Mouse (Mus musculus): ENCODE results near the gene Dctn2. TPM values are rescaled to one million over a fixed set of nuclear protein-coding genes. Genes with fewer than 3 reads are reported as not detected.
A peak's percentile ranks its signal among the peaks of the same experiment; 100 is the strongest.
"Not testable (repeated sequence)": the region's sequence is repeated elsewhere in the genome, so short reads cannot be mapped to it uniquely, and the experiment has no call there.

Gene Dctn2
- polyA plus RNA-seq, 1 experiment from 2014 or later, result 358 TPM

GRCm38 (mm10) chr10:127300361-127300760 lies 34.2 kb downstream of the Dctn2 start:
- Histone ChIP-seq H3K4me1 (ENCODE audit: control insufficient read depth, insufficient read depth, low read depth, low read length) (no peaks in the 10 kb centered on the region), H3K36me3 (ENCODE audit: control insufficient read depth, insufficient read depth, low read length) (peaks cover 47% of the 10 kb centered on the region), H3K9ac (ENCODE audit: low read depth, low read length) (no peak overlapping the region), H3K9me3 (ENCODE audit: control insufficient read depth, low read length) (no peaks in the 10 kb centered on the region), H3K4me3 (ENCODE audit: low read length) (no peak overlapping the region), H3K4me2 (ENCODE audit: low read length) (no peak overlapping the region), H3K27me3 (replicated peaks; ENCODE audit: control insufficient read depth, insufficient read depth, low read length) (no peaks in the 10 kb centered on the region), H3K27ac (ENCODE audit: low read depth, low read length) (no peak overlapping the region)
- ATAC-seq, result no peak
- WGBS, result 93% methylated on average over 6 of the region's 6 CpGs

GRCm38 (mm10) chr10:127303136-127303535 lies 37.0 kb downstream of the Dctn2 start:
- ATAC-seq, result no peak
- Histone ChIP-seq H3K27ac (ENCODE audit: low read depth, low read length) (no peak overlapping the region), H3K27me3 (replicated peaks; ENCODE audit: control insufficient read depth, insufficient read depth, low read length) (no peaks in the 10 kb centered on the region), H3K36me3 (ENCODE audit: control insufficient read depth, insufficient read depth, low read length) (peaks cover 39% of the 10 kb centered on the region), H3K4me1 (ENCODE audit: control insufficient read depth, insufficient read depth, low read depth, low read length) (no peaks in the 10 kb centered on the region), H3K9me3 (ENCODE audit: control insufficient read depth, low read length) (no peaks in the 10 kb centered on the region), H3K4me2 (ENCODE audit: low read length) (no peak overlapping the region), H3K9ac (ENCODE audit: low read depth, low read length) (no peak overlapping the region), H3K4me3 (ENCODE audit: low read length) (no peak overlapping the region)
- 95% methylated on average over 11 of the region's 11 CpGs for WGBS

GRCm38 (mm10) chr10:127309167-127309566 lies 43.0 kb downstream of the Dctn2 start:
- H3K9ac ChIP-seq (ENCODE audit: low read depth, low read length); ATAC-seq; H3K4me3 ChIP-seq (ENCODE audit: low read length); H3K27me3 ChIP-seq (replicated peaks; ENCODE audit: control insufficient read depth, insufficient read depth, low read length); H3K27ac ChIP-seq (ENCODE audit: low read depth, low read length); H3K4me2 ChIP-seq (ENCODE audit: low read length); H3K9me3 ChIP-seq (ENCODE audit: control insufficient read depth, low read length): not testable (repeated sequence)
- H3K36me3 ChIP-seq (ENCODE audit: control insufficient read depth, insufficient read depth, low read length), result peaks cover 24% of the 10 kb centered on the region
- peaks cover 14% of the 10 kb centered on the region for H3K4me1 ChIP-seq (ENCODE audit: control insufficient read depth, insufficient read depth, low read depth, low read length)
- WGBS, result 91% methylated on average over 3 of the region's 3 CpGs

GRCm38 (mm10) chr10:127310523-127311475 lies 44.6 kb downstream of the Dctn2 start:
- Histone ChIP-seq H3K27ac (ENCODE audit: low read depth, low read length) (peak overlapping the region; percentile 57; the same call in 1 of the 2 replicates), H3K4me3 (ENCODE audit: low read length) (peak overlapping the region; percentile 58), H3K36me3 (ENCODE audit: control insufficient read depth, insufficient read depth, low read length) (peaks cover 19% of the 10 kb centered on the region), H3K9me3 (ENCODE audit: control insufficient read depth, low read length) (no peaks in the 10 kb centered on the region), H3K4me2 (ENCODE audit: low read length) (peak overlapping the region; percentile 84), H3K9ac (ENCODE audit: low read depth, low read length) (peak overlapping the region; percentile 71), H3K27me3 (replicated peaks; ENCODE audit: control insufficient read depth, insufficient read depth, low read length) (no peaks in the 10 kb centered on the region), H3K4me1 (ENCODE audit: control insufficient read depth, insufficient read depth, low read depth, low read length) (peaks cover 14% of the 10 kb centered on the region)
- peak; percentile 22 for ATAC-seq
- 38% methylated on average over 23 of the region's 23 CpGs for WGBS

DNA sequence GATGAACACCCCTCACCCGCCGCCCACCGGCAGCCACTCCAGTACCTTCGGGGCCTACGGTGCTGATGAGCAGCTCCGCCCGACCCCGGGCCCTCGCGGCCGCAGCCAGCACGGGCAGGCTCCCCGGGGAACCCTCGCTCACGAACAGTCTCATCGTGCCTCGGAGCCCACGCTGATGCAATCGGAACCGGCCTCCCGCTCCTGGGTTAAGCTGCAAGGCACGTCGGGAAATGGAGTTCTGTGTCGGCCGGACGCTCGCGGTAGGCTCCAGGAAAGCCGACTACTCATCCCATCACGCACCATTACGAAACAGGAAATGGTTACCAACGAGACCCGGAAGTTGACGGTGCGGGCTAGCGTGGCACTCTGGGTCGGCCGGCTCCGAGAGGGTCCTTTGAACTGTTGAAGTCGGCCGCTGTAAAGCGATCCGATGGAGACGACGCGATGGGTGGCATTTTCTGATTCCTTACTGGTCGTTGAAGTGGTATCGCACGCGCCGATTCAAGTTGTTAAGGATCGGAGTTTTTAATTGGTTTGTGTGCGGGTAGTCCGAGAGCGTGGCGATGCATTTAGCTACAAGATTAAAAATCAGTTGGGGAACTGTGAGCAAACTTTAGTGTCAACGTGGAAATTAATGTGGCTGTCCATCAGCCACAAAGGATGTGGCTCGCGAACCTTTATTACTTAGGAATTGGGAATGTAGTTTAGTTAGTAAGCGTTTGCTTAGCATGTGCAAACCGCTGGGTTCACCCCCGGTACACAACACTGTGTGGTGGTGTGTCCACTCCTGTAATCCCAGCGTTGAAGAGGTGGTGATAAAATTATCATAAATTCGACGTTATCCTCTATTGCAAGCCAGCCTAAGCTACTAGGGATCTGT lies 45.5 kb downstream of the Dctn2 start, which contains the start of gene Mars:
Mars (minus strand) TSS at position 311 of the 880 bp plus-strand sequence.
- peak; percentile 97 for ATAC-seq
- Histone ChIP-seq H3K36me3 (ENCODE audit: control insufficient read depth, insufficient read depth, low read length) (peaks cover 14% of the 10 kb centered on the region), H3K4me1 (ENCODE audit: control insufficient read depth, insufficient read depth, low read depth, low read length) (peaks cover 14% of the 10 kb centered on the region), H3K4me2 (ENCODE audit: low read length) (peak within 1 kb of the TSS; percentile 84), H3K27ac (ENCODE audit: low read depth, low read length) (peak within 1 kb of the TSS; percentile 75), H3K27me3 (replicated peaks; ENCODE audit: control insufficient read depth, insufficient read depth, low read length) (no peaks in the 10 kb centered on the region), H3K9ac (ENCODE audit: low read depth, low read length) (peak within 1 kb of the TSS; percentile 71), H3K4me3 (ENCODE audit: low read length) (peak within 1 kb of the TSS; percentile 58), H3K9me3 (ENCODE audit: control insufficient read depth, low read length) (no peaks in the 10 kb centered on the region)
- WGBS, result under 1% methylated on average over 65 of the region's 65 CpGs

- peaks cover 14% of the 10 kb centered on the region for H3K4me1 ChIP-seq (ENCODE audit: control insufficient read depth, insufficient read depth, low read depth, low read length)
- peak overlapping the region; percentile 72 for H3K4me2 ChIP-seq (ENCODE audit: low read length)
- no peaks in the 10 kb centered on the region for H3K9me3 ChIP-seq (ENCODE audit: control insufficient read depth, low read length)
- peak overlapping the region; percentile 66 for H3K9ac ChIP-seq (ENCODE audit: low read depth, low read length)
- 2% methylated on average over 4 of the region's 4 CpGs for WGBS
- peak; percentile 10 for ATAC-seq
- H3K36me3 ChIP-seq (ENCODE audit: control insufficient read depth, insufficient read depth, low read length), result peaks cover 14% of the 10 kb centered on the region
- no peaks in the 10 kb centered on the region for H3K27me3 ChIP-seq (replicated peaks; ENCODE audit: control insufficient read depth, insufficient read depth, low read length)
- H3K4me3 ChIP-seq (ENCODE audit: low read length), result peak overlapping the region; percentile 58
- H3K27ac ChIP-seq (ENCODE audit: low read depth, low read length), result peak overlapping the region; percentile 75
These were observed 46.1 kb downstream of the Dctn2 start for GRCm38 (mm10) chr10:127312356-127312676.

GRCm38 (mm10) chr10:127312858-127313257 lies 46.7 kb downstream of the Dctn2 start:
- Histone ChIP-seq H3K4me1 (ENCODE audit: control insufficient read depth, insufficient read depth, low read depth, low read length) (peaks cover 14% of the 10 kb centered on the region), H3K27me3 (replicated peaks; ENCODE audit: control insufficient read depth, insufficient read depth, low read length) (no peaks in the 10 kb centered on the region), H3K9me3 (ENCODE audit: control insufficient read depth, low read length) (no peaks in the 10 kb centered on the region), H3K9ac (ENCODE audit: low read depth, low read length) (no peak overlapping the region), H3K27ac (ENCODE audit: low read depth, low read length) (no peak overlapping the region), H3K4me3 (ENCODE audit: low read length) (no peak overlapping the region), H3K36me3 (ENCODE audit: control insufficient read depth, insufficient read depth, low read length) (peaks cover 9% of the 10 kb centered on the region), H3K4me2 (ENCODE audit: low read length) (no peak overlapping the region)
- 81% methylated on average over 4 of the region's 4 CpGs for WGBS
- no peak for ATAC-seq

- H3K9ac ChIP-seq (ENCODE audit: low read depth, low read length); H3K4me2 ChIP-seq (ENCODE audit: low read length); H3K27ac ChIP-seq (ENCODE audit: low read depth, low read length); H3K27me3 ChIP-seq (replicated peaks; ENCODE audit: control insufficient read depth, insufficient read depth, low read length); H3K4me3 ChIP-seq (ENCODE audit: low read length); ATAC-seq; H3K36me3 ChIP-seq (ENCODE audit: control insufficient read depth, insufficient read depth, low read length); H3K9me3 ChIP-seq (ENCODE audit: control insufficient read depth, low read length): not testable (repeated sequence)
- 90% methylated on average over 5 of the region's 5 CpGs for WGBS
- peaks cover 14% of the 10 kb centered on the region for H3K4me1 ChIP-seq (ENCODE audit: control insufficient read depth, insufficient read depth, low read depth, low read length)
These were observed 47.3 kb downstream of the Dctn2 start for GRCm38 (mm10) chr10:127313516-127313915.

- not testable (repeated sequence) for H3K4me2 ChIP-seq (ENCODE audit: low read length); H3K4me3 ChIP-seq (ENCODE audit: low read length); ATAC-seq; H3K9me3 ChIP-seq (ENCODE audit: control insufficient read depth, low read length); H3K36me3 ChIP-seq (ENCODE audit: control insufficient read depth, insufficient read depth, low read length); H3K9ac ChIP-seq (ENCODE audit: low read depth, low read length); H3K27ac ChIP-seq (ENCODE audit: low read depth, low read length); H3K27me3 ChIP-seq (replicated peaks; ENCODE audit: control insufficient read depth, insufficient read depth, low read length)
- peaks cover 14% of the 10 kb centered on the region for H3K4me1 ChIP-seq (ENCODE audit: control insufficient read depth, insufficient read depth, low read depth, low read length)
- WGBS, result 90% methylated on average over 1 of the region's 1 CpGs
These were observed 48.8 kb downstream of the Dctn2 start for GRCm38 (mm10) chr10:127314950-127315349.
